Mouse (Mus musculus) thymus, postnatal 10 days (tissue): ENCODE results near the gene Vamp1.
"Not testable (repeated sequence)": the region's sequence is repeated elsewhere in the genome, so short reads cannot be mapped to it uniquely, and the experiment has no call there.

ENCODE experiments used
- DNase-seq, 2 experiments: peaks; one replicate each; pipeline ENCODE4 v3.0.0; 2021; ENCODE audit warnings: low spot score in 2 of 2

Vamp1 gene

DNA sequence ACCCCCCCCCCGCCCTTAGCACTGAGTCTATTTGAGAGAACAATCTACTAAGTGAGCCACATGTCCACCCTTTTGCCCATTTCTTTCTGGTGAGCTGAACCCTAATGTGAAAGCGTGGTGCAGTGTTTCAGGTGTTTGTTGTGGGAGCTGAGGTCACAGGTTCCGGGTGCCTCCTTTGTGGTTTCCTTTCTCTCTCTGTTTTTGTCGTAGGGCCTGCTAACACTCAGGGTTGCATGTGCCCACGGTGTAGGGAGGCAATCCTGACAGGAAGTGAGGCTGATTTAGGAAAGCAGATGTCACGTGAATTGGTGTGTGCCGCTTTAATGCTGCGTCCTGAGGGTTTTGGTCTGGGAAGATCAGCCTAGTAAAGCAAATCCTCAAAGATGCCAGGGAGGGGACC is 26.2 kb downstream of the Vamp1 start:
- peak; percentile 70 to 74 for DNase-seq

DNA sequence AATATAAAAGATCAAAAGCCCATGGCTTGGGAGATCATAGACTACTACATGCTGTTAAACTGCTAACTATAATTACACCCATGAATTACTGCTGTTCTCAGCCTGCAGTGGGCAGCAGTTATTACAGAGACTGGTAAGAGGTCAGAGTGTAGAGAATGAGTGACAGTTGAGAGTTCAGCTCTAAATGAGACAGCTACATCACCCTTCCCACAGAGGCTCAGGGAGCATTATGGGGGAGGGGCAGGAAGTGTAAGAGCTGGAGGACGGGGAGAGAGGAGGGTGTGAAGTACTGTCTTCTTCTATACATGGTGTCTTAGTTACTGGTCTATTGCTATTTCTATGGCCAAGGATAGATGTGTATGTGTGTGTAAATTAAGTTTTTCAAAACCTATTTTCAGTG is 29.2 kb downstream of the Vamp1 start:
- DNase-seq, result peak; percentile 67 to 76

DNA sequence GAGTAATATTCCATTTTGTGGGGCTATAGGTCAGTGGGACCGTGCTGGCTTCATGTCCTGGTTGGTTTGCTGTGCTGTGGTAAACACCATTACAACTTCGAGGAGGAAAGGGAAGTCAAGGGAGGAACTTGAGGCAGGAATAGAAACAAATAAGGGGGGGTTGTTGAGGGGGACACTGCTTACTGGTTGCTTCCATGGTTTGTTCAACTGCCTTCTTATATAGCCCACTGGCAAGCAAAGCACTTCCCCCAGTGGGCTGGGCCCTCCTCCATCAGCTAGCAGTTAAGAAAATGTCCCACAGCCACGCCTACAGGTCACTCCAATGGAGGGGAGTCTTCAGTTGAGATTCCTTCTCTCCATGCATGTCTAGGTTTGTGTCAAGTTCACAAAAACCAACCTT is 36.9 kb downstream of the Vamp1 start:
- no peak for DNase-seq

DNA sequence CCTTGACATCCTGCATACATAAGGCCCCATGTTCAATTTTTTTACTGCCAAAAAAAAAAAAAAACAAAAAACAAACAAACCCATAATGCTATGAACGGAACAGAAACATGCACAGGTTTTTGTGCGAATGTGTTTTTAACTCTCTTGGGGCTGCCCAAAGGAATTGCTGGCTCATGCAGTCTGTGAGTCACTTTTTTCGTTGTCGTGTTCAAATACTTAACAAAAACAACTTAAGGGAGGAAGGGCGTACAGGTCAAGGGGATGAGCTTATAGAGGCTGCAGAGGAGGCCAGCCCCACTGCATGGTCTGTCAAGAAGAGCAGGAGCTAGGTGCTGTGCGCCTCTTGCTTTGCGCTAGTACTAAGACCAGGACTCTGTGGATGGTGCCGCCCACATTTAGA is 37.4 kb downstream of the Vamp1 start:
- DNase-seq, result no peak

DNA sequence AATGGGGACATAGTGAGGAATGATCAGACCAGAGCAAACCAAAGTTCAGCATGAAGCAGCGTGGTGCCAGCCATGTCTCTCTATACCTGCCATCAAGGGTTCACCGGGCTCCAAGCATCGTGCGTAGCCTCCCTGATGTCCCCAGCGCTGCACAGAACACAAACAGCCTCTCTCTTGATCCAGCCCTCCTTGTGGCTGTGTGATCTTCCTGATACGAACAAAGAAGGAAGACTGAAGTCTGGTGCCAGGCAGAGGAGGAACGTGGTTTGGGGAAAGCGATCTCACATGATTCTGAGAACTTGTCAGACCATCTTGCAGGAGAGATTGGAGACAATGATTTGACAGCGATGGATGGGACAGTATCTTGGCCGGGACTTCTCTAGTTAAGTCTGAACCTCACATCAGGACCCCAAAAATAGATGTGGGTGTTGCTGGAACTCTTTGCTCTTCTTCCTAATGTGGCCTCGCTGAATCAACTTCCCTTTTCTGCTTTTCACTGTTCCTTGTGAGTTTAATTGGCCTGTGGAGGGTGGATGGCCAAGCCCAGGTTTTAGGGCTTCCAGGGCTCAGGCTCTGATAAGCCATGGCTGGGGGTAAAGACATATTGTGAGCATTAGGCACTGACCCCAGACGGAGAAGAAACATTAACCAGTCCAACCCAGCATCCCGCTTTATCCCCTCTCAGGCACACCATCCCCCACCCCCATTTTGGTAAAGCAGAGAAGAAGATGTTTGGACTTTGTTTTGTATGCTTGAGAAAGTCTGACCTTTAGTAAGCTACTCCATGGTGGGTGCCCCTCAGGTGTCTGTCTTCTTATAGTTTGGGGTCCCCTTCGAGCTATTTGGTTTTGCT is 38.7 kb downstream of the Vamp1 start:
- DNase-seq, result no peak

DNA sequence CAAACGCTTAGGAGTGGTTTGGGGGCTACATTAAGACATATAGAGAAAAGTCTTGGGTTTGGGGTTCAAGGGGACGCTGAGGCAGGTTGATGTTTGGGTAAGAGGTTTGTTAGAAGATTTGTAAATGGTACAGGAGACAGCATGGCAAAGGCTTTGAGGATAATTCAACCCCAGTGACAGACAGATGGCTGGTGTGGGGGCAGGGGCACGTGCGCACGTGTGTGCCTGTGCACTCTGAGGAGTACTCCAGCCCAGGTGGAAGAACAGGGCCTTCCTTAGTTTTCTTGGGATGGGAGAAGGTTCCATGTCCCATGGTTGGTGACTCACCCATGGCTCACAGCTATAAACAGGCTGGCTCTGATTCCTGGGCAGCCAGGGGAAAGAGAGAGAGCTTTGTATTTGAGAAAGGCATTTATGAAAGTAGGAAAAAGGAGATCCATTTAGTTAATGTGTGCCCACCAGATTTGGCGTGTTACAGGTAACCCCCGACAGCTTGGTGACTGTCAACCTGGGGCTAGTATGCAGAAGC is 40.2 kb downstream of the Vamp1 start:
- peak in 1 of 2 experiments; percentile 24 for DNase-seq

DNA sequence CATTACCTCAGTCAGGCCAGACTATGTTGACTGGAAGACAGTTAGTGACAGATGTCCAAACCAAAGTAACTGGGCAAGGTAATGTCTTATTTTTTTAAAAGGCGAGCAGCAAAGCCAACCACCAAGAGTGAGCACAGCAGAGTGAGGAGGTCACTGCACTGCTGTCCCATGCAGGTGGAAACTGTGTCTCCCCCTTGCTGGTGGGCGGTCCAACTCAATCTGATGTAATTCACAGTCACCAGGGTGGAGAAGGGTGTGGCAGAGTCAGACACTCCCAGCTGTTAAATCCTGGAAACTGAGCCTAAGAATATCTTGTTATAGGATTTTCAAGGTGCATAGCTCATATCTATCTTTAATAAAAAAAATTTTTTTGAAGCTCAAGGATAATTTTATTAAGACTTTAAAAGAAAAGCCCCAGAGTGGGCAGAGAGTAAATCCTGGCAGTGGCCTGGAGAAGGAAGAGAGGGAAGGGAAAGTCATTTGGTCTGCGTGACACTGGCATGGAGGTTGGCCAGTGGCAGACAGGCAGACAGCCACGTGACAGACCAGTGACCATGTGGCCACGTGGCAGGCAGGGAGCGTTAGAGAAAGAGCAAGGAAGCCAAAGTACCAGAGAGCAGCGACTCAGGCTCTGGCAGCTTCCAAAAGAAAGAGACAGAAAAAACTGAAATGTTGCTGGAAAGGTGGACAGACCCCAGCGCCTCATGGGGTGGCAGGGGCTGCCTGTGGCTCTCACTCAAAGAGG is 41.0 kb downstream of the Vamp1 start:
- DNase-seq, result no peak

DNA sequence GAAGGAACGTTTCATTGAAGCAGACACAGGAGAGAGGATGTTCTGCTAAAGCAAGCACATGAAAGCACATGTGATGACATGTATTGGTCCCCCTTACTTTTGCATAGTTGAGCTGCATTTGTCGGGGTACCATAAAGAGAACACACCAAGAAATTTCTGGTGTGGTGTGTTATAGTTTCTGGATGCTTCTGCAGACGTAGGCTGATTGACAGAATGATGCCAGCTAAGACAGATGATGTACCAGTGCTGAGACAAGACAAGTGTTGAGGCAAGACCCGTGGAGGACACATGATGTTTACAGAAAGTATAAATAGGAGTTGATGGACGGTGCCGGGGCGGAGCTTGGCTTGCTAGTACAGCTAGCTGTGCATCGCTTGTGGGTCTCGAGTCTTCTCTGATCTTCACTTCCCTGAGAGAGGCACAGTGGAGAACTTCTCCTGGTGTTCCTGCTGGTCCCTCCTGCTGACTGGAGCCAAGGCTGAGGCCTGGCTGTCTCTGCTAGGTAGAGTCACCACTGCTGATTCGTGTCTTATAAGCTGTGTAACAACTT is 44.7 kb downstream of the Vamp1 start:
- no peak for DNase-seq

DNA sequence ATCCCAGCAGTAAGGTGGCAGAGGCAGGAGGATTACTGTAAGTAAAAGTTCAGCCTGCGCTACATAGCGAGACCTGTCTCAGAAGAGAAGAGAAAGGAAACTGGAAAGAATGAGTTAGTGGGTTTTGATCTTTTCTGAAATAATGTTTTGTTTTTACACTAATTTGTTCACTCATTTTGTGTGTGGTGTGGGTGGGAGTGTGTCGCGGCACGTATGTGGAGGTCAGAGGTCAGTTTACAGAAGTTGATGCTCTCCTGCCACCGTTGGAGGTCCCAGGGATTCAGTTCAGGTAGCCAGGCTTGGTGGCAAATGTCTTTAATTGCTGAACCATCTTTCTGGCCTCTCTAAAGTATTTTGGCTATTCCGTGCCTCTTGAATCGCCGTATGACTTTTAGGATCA is 48.9 kb downstream of the Vamp1 start:
- DNase-seq, result no peak

DNA sequence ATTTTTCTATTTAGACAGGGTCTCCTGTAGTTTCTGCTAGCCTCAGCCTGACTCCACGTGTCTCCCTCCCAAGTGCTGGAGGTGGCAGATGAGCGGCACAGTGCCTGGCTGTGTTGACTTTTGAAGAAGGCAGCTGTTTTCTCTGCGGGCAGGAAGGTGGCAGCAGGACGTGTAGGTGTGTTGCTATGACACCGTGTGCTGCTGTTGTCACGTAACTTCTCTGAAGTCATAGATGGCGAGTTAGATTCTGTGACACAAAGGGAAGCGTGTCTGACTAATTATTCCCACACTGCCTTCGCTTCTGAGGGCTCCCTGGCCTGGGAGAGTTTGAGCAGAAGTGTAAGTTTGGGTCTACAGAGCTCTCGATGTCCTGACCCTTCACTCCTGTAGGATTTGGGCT is 49.9 kb downstream of the Vamp1 start:
- peak; percentile 77 to 81 for DNase-seq

DNA sequence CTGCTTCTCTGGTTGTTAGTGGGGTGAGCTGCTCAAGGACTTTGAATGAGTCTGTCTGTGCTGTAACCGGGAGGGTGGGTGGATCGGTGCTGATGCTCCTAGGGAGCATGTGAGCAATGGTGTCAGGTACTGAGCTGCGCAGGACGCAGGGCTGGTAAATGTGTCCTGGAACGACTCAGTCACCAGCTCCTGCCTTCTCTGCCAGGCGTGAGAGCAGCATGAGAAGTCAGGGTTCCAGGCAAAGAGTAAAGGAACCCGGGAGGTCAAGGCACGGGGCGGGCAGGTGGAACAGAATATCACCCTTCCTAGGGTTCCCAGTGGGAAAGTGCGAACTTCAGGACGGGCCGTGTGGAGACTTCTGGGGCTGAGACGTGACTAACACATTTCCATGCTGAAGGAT is 50.7 kb downstream of the Vamp1 start:
- DNase-seq, result no peak

DNA sequence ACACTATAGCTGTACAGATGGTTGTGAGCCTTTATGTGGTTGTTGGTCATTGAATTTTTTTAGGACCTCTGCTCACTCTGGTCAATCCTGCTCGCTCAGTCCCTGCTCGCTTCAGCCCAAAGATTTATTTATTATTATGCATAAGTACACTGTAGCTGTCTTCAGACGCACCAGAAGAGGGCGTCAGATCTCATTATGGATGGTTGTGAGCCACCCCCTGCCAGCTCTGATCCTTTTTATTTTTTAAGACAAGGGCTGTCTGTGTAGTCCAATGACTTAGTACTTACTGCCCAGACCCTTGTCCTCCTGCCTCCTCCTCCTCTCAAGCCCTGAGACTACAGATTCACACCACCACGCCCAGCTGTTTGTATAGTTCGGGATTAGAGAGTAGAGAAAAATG is 51.2 kb downstream of the Vamp1 start:
- not testable (repeated sequence) for DNase-seq

DNA sequence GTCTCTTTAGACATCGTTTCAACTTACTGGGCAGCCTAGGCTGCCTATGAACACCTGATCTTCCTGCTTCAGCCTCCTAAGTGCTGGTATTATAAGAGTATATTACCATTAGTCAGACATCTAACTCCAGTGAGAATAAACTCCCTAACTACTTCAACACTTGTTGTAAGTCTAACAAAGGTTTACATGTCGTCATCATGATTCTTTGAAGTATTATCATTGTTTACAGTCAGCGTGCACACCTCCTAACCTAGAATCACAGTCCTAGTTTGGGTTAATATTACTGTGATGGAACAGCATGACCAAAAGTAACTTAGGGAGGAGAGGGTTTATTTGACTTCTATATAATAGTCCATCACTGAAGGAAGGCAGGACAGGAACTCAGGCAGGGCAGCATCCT is 52.1 kb downstream of the Vamp1 start:
- DNase-seq, result no peak

DNA sequence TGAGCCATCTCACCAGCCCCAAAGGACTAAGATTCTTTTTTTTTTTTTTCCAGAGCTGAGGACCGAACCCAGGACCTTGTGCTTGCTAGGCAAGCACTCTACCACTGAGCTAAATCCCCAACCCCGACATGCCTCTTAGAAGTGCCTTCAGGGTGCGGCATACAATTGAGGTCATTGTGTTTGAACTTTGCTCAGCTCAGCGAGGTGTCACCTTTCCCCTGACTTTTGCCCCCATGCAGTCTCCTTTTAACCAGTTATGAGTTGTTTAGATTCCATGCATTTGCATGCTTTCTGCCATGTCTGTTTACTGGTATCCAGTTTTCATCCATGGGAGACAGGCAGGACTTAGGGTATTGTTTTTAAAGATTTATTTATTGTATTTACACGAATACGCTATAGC is 53.4 kb downstream of the Vamp1 start:
- no peak for DNase-seq

DNA sequence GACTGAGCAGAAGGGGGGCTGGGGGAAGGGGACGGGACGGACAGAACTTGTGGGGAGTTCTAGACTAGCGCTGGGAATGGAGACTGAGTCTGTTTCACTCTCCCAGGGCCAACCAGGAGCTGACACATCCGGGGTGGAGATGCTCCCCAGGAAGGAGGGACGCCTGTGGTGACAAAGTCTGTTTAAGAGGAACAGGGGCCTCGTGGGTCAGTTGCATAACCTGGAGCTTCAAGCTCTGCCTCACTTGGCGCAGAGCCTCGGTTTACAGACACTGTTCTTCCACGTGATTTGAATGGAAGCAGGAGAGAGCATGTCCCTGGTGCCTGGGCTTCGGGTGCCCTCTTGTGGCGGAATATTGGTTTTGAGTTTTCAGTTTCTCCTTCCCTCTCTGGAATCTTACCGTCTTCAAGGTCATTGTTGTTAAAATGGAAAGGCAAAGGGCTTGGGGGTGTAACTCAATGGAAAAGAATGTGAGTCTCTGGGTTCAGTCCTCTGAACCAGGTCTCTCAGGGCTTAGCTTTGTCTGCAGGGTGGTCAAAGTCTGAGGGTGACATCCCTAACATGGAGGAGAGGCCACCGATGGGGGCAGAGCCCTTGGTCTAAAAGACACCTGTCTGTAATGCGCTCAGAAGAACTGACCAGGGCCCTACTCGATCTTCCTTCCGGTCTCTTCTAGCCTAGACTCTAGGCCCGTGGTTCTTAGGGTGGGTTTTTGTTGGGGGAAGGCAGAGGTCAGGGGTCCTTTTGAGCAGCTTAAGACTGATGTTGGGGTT is 56.3 kb downstream of the Vamp1 start:
- DNase-seq, result peak; percentile 77 to 89

DNA sequence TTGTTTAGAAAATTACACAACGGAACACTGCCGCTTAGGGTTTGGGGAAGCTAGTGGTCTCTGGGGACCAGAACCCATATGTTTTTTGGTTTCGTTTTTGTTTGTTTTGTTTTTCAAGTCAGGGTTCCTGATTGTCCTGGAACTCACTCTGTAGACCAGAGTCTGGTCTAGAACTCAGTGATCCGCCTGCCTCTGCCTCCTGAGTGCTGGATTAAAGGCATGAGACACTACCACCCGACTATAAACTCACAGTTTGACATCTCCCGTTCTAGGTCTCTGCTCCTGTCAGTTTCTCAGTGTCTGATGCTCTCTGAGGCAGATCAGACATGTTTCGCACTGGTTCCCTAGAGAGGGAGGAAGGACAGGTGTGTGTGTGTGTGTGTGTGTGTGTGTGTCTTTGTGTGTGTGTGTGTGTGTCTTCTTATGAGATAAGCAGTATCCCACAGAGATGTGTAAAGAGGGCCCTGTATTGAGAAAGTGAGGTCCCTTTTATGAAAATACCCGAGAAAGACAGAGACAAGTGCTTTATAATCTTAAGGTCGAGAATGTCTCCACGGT is 57.0 kb downstream of the Vamp1 start:
- no peak for DNase-seq

DNA sequence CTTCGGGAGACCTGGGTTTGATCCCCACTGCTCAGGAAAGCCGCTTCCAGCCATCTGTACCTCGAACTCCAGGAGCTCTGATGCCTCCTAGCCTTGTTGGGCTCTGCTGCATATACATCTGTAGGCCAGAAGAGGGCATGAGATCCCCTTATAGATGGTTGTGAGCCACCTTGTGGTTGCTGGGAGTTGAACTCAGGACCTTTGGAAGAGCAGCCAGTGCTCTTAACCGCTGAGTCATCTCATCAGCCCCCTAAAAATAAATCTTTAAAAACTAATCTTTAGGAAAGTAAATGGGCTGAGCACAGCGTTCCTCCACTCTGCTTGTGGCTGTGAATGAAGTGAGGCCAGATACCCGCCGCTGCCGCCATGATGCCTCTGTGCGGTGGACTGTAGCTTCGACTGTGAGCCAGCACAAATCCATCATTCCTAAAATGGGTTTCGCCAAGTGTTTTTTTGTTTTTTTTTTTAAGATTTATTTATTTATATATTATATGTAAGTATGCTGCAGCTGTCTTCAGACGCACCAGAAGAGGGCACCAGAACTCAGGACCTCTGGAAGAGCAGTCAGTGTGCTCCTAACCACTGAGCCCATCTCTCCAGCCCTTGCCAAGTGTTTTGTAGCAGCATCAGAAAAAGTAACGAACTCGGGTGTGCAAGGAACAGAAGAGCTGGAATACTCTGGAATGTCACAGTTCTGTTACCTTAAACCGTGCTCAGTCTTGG is 59.7 kb downstream of the Vamp1 start:
- DNase-seq, result peak in 1 of 2 experiments; percentile 58

DNA sequence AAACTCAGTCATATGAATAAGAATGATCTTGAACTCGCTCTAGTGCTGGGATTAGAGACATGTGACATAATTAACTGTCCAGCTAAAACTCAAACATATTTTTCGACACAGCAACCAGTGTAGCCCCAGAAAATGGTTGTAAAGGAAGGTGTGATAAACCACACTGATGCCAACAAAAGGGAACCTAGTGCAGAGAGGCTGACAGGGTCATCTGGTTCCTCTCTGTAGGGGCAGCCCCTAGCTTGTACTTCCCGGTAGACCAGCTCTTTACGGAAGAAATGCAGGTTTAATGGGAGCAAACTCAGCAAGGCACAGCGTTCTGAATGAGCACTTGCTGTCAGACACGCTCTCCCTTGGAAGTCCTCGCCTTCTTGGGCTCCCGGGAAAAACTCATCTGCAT is 64.4 kb downstream of the Vamp1 start:
- no peak for DNase-seq

DNA sequence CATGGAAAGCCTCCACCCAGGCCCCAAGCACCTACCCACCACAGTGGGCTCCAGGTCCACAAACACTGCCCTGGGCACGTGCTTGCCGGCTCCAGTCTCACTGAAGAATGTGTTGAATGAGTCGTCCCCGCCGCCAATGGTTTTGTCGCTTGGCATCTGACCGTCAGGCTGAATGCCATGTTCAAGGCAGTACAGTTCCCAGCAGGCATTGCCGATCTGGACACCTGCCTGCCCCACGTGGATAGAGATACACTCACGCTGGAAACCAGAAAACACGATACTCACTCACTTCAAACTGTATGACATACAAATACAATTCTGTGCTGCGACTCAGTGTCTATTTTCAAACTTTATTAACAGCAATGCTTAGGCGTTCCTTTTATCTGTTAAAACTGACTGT is 67.4 kb downstream of the Vamp1 start:
- DNase-seq, result not testable (repeated sequence)

DNA sequence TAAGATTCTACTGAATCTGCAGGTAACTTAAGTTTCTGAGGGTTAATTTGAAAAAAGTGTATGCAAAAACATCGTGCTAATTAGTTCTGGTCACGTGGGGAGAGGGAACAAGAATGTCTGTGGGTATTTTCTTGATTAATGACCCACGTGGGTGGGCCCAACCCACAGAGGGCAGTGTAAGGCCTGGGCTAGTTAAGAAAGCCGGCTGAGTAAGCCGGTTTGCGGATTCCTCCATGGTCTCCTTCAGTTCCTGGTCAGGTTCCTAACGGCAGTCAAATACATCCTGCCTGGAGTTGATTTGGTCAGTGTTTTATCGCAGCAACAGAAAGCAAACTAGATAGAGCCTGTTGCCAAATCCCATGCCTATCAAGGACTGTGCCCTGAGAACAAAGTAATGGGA is 68.9 kb downstream of the Vamp1 start:
- no peak for DNase-seq

DNA sequence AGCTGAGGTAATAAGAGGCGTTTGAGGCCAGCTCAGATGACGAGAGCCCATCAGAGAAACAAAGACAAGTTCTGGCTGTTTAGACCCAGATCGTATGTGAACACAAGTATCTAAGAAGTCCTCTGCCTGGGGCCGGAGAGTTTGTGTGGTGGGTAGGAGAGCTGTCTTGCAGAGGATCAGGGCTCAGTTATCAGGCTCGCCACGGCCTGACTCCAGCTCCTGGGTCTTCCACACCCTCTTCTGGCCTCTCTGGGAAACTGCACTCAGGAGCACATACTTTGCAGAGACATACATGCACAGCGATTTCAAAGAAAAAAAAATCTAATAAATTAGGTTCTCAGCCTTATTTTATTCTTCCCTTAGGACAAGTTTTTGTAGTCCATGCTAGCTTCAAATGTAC is 69.4 kb downstream of the Vamp1 start:
- DNase-seq, result no peak
